Mouse (Mus musculus) CH12.LX (cell line): ENCODE results near the gene Pithd1. TPM values are rescaled to one million over a fixed set of nuclear protein-coding genes. Genes with fewer than 3 reads are reported as not detected.

ENCODE experiments used
- DNase-seq: peaks from one replicate; pipeline ENCODE4 v3.0.0-alpha.2; 2013; ENCODE audit errors: extremely low read depth
- H3K27ac ChIP-seq: 2 replicates; pipeline ENCODE4 v1.5.1; 2012; ENCODE audit warnings: low read depth, mild to moderate bottlenecking, control low read depth, moderate library complexity; ENCODE audit not compliant: insufficient read depth
- H3K27me3 ChIP-seq: replicated peaks from 2 replicates; pipeline ENCODE3; 2012; ENCODE audit warnings: inconsistent platforms
- H3K36me3 ChIP-seq, 2 experiments: replicated peaks in 1 of 2; 2 replicates each; pipeline versions ENCODE3 to v1.6.1; 2012; ENCODE audit warnings: inconsistent platforms in 1 of 2, low read length in 1 of 2, mild to moderate bottlenecking in 1 of 2, mixed read lengths in 1 of 2, moderate library complexity in 1 of 2; ENCODE audit not compliant: control insufficient read depth in 1 of 2, insufficient read depth in 1 of 2
- H3K4me1 ChIP-seq, 2 experiments: 2 replicates each; pipeline ENCODE4 v1.6.1; 2012; ENCODE audit warnings: inconsistent platforms in 1 of 2, moderate library complexity in 1 of 2; ENCODE audit not compliant: insufficient read depth in 2 of 2, control insufficient read depth in 1 of 2
- H3K4me2 ChIP-seq: 2 replicates; pipeline ENCODE4 v1.6.1; 2012; ENCODE audit warnings: low read depth, mild to moderate bottlenecking, control low read depth; ENCODE audit not compliant: poor library complexity, insufficient read depth, severe bottlenecking
- H3K4me3 ChIP-seq, 3 experiments: fragments of 150-350 bp in 1 of 3; sonication (generic) in 1 of 3; replicated peaks in 1 of 3; 2 replicates each; pipeline versions ENCODE3 to v1.5.1; 2011 to 2012; ENCODE audit warnings: low read depth in 2 of 3, low read length in 2 of 3, mild to moderate bottlenecking in 2 of 3, moderate library complexity in 2 of 3, control low read depth in 1 of 3, improper control_type of control experiment in 1 of 3, inconsistent platforms in 1 of 3, mixed read lengths in 1 of 3; ENCODE audit not compliant: poor library complexity in 1 of 3
- H3K79me2 ChIP-seq: replicated peaks from 2 replicates; pipeline ENCODE4 v1.6.1; 2012; ENCODE audit warnings: mild to moderate bottlenecking, moderate library complexity; ENCODE audit not compliant: control insufficient read depth, poor library complexity, insufficient read depth, severe bottlenecking; ENCODE audit errors: extremely low read depth
- H3K9ac ChIP-seq: 2 replicates; pipeline ENCODE4 v1.6.1; 2012; ENCODE audit warnings: low read depth, mild to moderate bottlenecking, control low read depth, moderate library complexity; ENCODE audit not compliant: insufficient read depth
- H3K9me3 ChIP-seq: replicated peaks from 2 replicates; pipeline ENCODE3; 2012; ENCODE audit warnings: low read length, inconsistent platforms, mixed read lengths
- BHLHE40 ChIP-seq: IDR thresholded peaks from 2 replicates; pipeline ENCODE4 v1.6.1; 2011; ENCODE audit warnings: mild to moderate bottlenecking, low read depth, low read length, improper control_type of control experiment
- CHD1 ChIP-seq: IDR thresholded peaks from 2 replicates; pipeline ENCODE4 v1.6.1; 2012; ENCODE audit warnings: low read depth, low read length, improper control_type of control experiment, inconsistent platforms
- CHD2 ChIP-seq: IDR thresholded peaks from 2 replicates; pipeline ENCODE4 v1.6.1; 2011; ENCODE audit warnings: low read length, improper control_type of control experiment
- CTCF ChIP-seq, 2 experiments: IDR thresholded peaks in 1 of 2; conservative IDR thresholded peaks in 1 of 2; 2 replicates each; pipeline ENCODE4 v1.5.1; 2011 to 2012; ENCODE audit warnings: low read depth in 2 of 2, low read length in 2 of 2, improper control_type of control experiment in 1 of 2, inconsistent platforms in 1 of 2, mild to moderate bottlenecking in 1 of 2, moderate library complexity in 1 of 2
- E2F4 ChIP-seq: IDR thresholded peaks from 2 replicates; pipeline ENCODE4 v1.6.1; 2011; ENCODE audit warnings: low read depth, low read length, improper control_type of control experiment; ENCODE audit not compliant: insufficient replicate concordance
- ETS1 ChIP-seq: conservative IDR thresholded peaks from 2 replicates; pipeline ENCODE4 v1.6.1; 2012; ENCODE audit warnings: low read depth, mild to moderate bottlenecking, inconsistent platforms, low read length, improper control_type of control experiment, moderate library complexity
- GABPA ChIP-seq: IDR thresholded peaks from 2 replicates; pipeline ENCODE4 v1.6.1; 2012; ENCODE audit warnings: low read depth, low read length, improper control_type of control experiment, inconsistent platforms; ENCODE audit not compliant: insufficient replicate concordance
- HCFC1 ChIP-seq: IDR thresholded peaks from 2 replicates; pipeline ENCODE4 v1.6.1; 2012; ENCODE audit warnings: low read depth, mild to moderate bottlenecking, inconsistent platforms, low read length, improper control_type of control experiment
- IRF4 ChIP-seq: IDR thresholded peaks from 2 replicates; pipeline ENCODE4 v1.6.1; 2014; ENCODE audit warnings: low read depth, mild to moderate bottlenecking, inconsistent platforms, low read length, improper control_type of control experiment
- JUND ChIP-seq: conservative IDR thresholded peaks from 2 replicates; pipeline ENCODE4 v1.6.1; 2011; ENCODE audit warnings: low read depth, low read length, improper control_type of control experiment
- KAT2A ChIP-seq: IDR thresholded peaks from 2 replicates; pipeline ENCODE4 v1.6.1; 2012; ENCODE audit warnings: low read length, improper control_type of control experiment, inconsistent platforms; ENCODE audit not compliant: insufficient replicate concordance
- MAFK ChIP-seq: IDR thresholded peaks from 2 replicates; pipeline ENCODE4 v1.6.1; 2011; ENCODE audit warnings: low read length, improper control_type of control experiment; ENCODE audit not compliant: insufficient replicate concordance
- MAX ChIP-seq: IDR thresholded peaks from 2 replicates; pipeline ENCODE4 v1.6.1; 2011; ENCODE audit warnings: low read length, improper control_type of control experiment
- MAZ ChIP-seq: IDR thresholded peaks from 2 replicates; pipeline ENCODE4 v1.6.1; 2012; ENCODE audit warnings: low read depth, mild to moderate bottlenecking, inconsistent platforms, low read length, improper control_type of control experiment, moderate library complexity
- MXI1 ChIP-seq: IDR thresholded peaks from 2 replicates; pipeline ENCODE4 v1.6.1; 2011; ENCODE audit warnings: mild to moderate bottlenecking, low read depth, low read length, improper control_type of control experiment
- MYC ChIP-seq: IDR thresholded peaks from 2 replicates; pipeline ENCODE4 v1.6.1; 2011; ENCODE audit warnings: low read depth, mild to moderate bottlenecking, improper control_type of control experiment, low read length
- NELFE ChIP-seq: IDR thresholded peaks from 2 replicates; pipeline ENCODE4 v1.6.1; 2011; ENCODE audit warnings: low read depth, low read length, improper control_type of control experiment
- NRF1 ChIP-seq: IDR thresholded peaks from 2 replicates; pipeline ENCODE4 v1.6.1; 2014; ENCODE audit warnings: low read depth, mild to moderate bottlenecking, inconsistent platforms, low read length, improper control_type of control experiment, moderate library complexity
- PAX5 ChIP-seq: IDR thresholded peaks from 2 replicates; pipeline ENCODE4 v1.6.1; 2012; ENCODE audit warnings: low read length, inconsistent platforms, mixed read lengths
- POLR2A ChIP-seq: IDR thresholded peaks from 2 replicates; pipeline ENCODE4 v1.6.1; 2011; ENCODE audit warnings: low read depth, mild to moderate bottlenecking, improper control_type of control experiment, low read length
- POLR2AphosphoS2 ChIP-seq: IDR thresholded peaks from 2 replicates; pipeline ENCODE4 v1.6.1; 2011; ENCODE audit warnings: low read depth, low read length, improper control_type of control experiment
- RAD21 ChIP-seq: IDR thresholded peaks from 2 replicates; pipeline ENCODE4 v1.6.1; 2011; ENCODE audit warnings: low read depth, mild to moderate bottlenecking, low read length, improper control_type of control experiment, moderate library complexity
- SIN3A ChIP-seq: IDR thresholded peaks from 2 replicates; pipeline ENCODE4 v1.6.1; 2012; ENCODE audit warnings: low read length, improper control_type of control experiment, inconsistent platforms
- SMC3 ChIP-seq: IDR thresholded peaks from 2 replicates; pipeline ENCODE4 v1.6.1; 2011; ENCODE audit warnings: low read depth, low read length, improper control_type of control experiment
- TBP ChIP-seq: conservative IDR thresholded peaks from 2 replicates; pipeline ENCODE4 v1.6.1; 2011; ENCODE audit warnings: low read depth, low read length, improper control_type of control experiment
- TCF12 ChIP-seq: IDR thresholded peaks from 2 replicates; pipeline ENCODE4 v1.6.1; 2014; ENCODE audit warnings: low read depth, mild to moderate bottlenecking, inconsistent platforms, low read length, improper control_type of control experiment
- UBTF ChIP-seq: IDR thresholded peaks from 2 replicates; pipeline ENCODE4 v1.6.1; 2012; ENCODE audit warnings: low read depth, mild to moderate bottlenecking, inconsistent platforms, low read length, improper control_type of control experiment, moderate library complexity
- USF1 ChIP-seq: IDR thresholded peaks from 2 replicates; pipeline ENCODE4 v1.6.1; 2014; ENCODE audit warnings: low read depth, mild to moderate bottlenecking, inconsistent platforms, low read length, improper control_type of control experiment
- USF2 ChIP-seq: conservative IDR thresholded peaks from 2 replicates; pipeline ENCODE4 v1.6.1; 2011; ENCODE audit warnings: low read depth, low read length, improper control_type of control experiment
- ZKSCAN1 ChIP-seq: IDR thresholded peaks from 2 replicates; pipeline ENCODE4 v1.6.1; 2012; ENCODE audit warnings: low read depth, inconsistent platforms, low read length, improper control_type of control experiment, borderline replicate concordance
- ZNF384 ChIP-seq: IDR thresholded peaks from 2 replicates; pipeline ENCODE4 v1.6.1; 2012; ENCODE audit warnings: low read depth, low read length, improper control_type of control experiment, inconsistent platforms
- dilution Hi-C: fragments of 300-500 bp; cut with MboI; formaldehyde crosslinking; loops from 2 replicates; pipeline ENCODE4 v1.14.3; 2020; ENCODE audit warnings: low sequenced_read_pairs; ENCODE audit not compliant: extremely low pct_unique_long_range_greater_than_20kb, extremely low pct_ligation_motif_present
- in situ Hi-C: fragments of 300-500 bp; cut with MboI; formaldehyde crosslinking; loops from 3 replicates; pipeline ENCODE4 v1.14.3; 2019; ENCODE audit warnings: low sequenced_read_pairs, low pct_ligation_motif_present, low pct_unique_long_range_greater_than_20kb, mixed read lengths
- polyA plus RNA-seq: library from polyadenylated mRNA; unstranded; fragments of >175 nt; gene quantifications from 2 replicates; pipeline ENCODE4 v1.2.1, GENCODE M21; 2012; ENCODE audit warnings: low read depth; ENCODE audit not compliant: insufficient read length
- total RNA-seq, 2 experiments: library from RNA; depleted of rRNA; stranded (reverse); fragments of 300-350 nt in 1 of 2; fragments of >200 nt in 1 of 2; gene quantifications; 2 replicates each; pipeline ENCODE4 v1.2.3; 2012 to 2014

Gene Pithd1
- total and polyA plus RNA-seq, 3 experiments: 53.2 to 87.5 (median 53.2) TPM

- Histone ChIP-seq H3K36me3 (peaks cover 48 to 66% of the 10 kb centered on the region in 2 experiments), H3K27me3 (no peaks in the 10 kb centered on the region), H3K4me3 (peak overlapping the region; percentile 79 to 90 (median 89)), H3K4me1 (peaks cover 5 to 25% of the 10 kb centered on the region in 2 experiments), H3K9me3 (no peaks in the 10 kb centered on the region), H3K4me2 (peak overlapping the region; percentile 7), H3K79me2 (peaks cover 17% of the 10 kb centered on the region), H3K27ac (peak overlapping the region; percentile 48), H3K9ac (peak overlapping the region; percentile 20)
- TF ChIP-seq RAD21 (no peak), MAZ (no peak), TBP (no peak), UBTF (no peak), E2F4 (no peak), POLR2AphosphoS2 (0 out of 2 replicates have a peak, but pooled peaks have one; percentile 18), MAFK (no peak), ETS1 (no peak), SIN3A (no peak), IRF4 (no peak), MXI1 (no peak), CHD1 (0 out of 2 replicates have a peak, but pooled peaks have one; percentile 36), USF1 (no peak)
- in situ Hi-C loops: no loop called here
- dilution Hi-C loops: no loop called here
- DNase-seq: no peak
Observed at GRCm38 (mm10) chr4:135972911-135973811, 13.9 kb downstream of the Pithd1 start.

- Histone ChIP-seq H3K9ac (peak within 1 kb of the TSS; percentile 73), H3K4me3 (peak within 1 kb of the TSS; percentile 79 to 90 (median 89)), H3K4me1 (peaks cover 5 to 25% of the 10 kb centered on the region in 2 experiments), H3K27ac (peak within 1 kb of the TSS; percentile 48), H3K79me2 (peaks cover 17% of the 10 kb centered on the region), H3K9me3 (no peaks in the 10 kb centered on the region), H3K4me2 (peak within 1 kb of the TSS; percentile 40), H3K27me3 (no peaks in the 10 kb centered on the region), H3K36me3 (peaks cover 52 to 69% of the 10 kb centered on the region in 2 experiments)
- DNase-seq: peak; percentile 76
- in situ Hi-C loops: no loop called here
- dilution Hi-C loops: no loop called here
- no peak for TF ChIP-seq MYC
- no peak for TF ChIP-seq E2F4
- TF ChIP-seq CTCF (conservative IDR thresholded peaks at IDR 0.05 in 1 of 2, IDR thresholded peaks at IDR 0.05 in 1 of 2; ENCODE audit: low read depth in 2 of 2, low read length in 2 of 2): no peak
- TF ChIP-seq ZNF384: no peak
- no peak; the same call in 1 of the 2 replicates for TF ChIP-seq GABPA
- no peak; the same call in 1 of the 2 replicates for TF ChIP-seq NRF1
- TF ChIP-seq TCF12: peak; percentile 65; the same call in 1 of the 2 replicates
- peak; percentile 32; the same call in 1 of the 2 replicates for TF ChIP-seq MAX
- TF ChIP-seq CHD2: no peak
- peak; percentile 80 for TF ChIP-seq POLR2A
- TF ChIP-seq RAD21: no peak
- TF ChIP-seq NELFE: peak; percentile 68
- 0 out of 2 replicates have a peak, but pooled peaks have one; percentile 53 for TF ChIP-seq UBTF
- peak; percentile 83 for TF ChIP-seq ZKSCAN1
- no peak for TF ChIP-seq ETS1
- 0 out of 2 replicates have a peak, but pooled peaks have one; percentile 60 for TF ChIP-seq KAT2A
- TF ChIP-seq BHLHE40: no peak
- TF ChIP-seq CHD1: no peak
- peak; percentile 86 for TF ChIP-seq HCFC1
- TF ChIP-seq PAX5: no peak
- no peak for TF ChIP-seq JUND
- TF ChIP-seq USF2: no peak
- no peak for TF ChIP-seq SMC3
- no peak; the same call in 1 of the 2 replicates for TF ChIP-seq IRF4
Observed at GRCm38 (mm10) chr4:135972556-135972906, 14.5 kb downstream of the Pithd1 start, which contains the start of gene Lypla2. Gene Lypla2, minus strand, starts transcription at chr4:135972626.
